Mouse (Mus musculus): Measurements from ENCODE around the gene Tprkb. TPM values are rescaled to one million over a fixed set of nuclear protein-coding genes. Genes with fewer than 3 reads are reported as not detected.
"Not testable (repeated sequence)": the region's sequence is repeated elsewhere in the genome, so short reads cannot be mapped to it uniquely, and the experiment has no call there.

Tprkb gene
- polyA plus RNA-seq, 1 experiment from 2014 or later, result 51.6 TPM

DNA sequence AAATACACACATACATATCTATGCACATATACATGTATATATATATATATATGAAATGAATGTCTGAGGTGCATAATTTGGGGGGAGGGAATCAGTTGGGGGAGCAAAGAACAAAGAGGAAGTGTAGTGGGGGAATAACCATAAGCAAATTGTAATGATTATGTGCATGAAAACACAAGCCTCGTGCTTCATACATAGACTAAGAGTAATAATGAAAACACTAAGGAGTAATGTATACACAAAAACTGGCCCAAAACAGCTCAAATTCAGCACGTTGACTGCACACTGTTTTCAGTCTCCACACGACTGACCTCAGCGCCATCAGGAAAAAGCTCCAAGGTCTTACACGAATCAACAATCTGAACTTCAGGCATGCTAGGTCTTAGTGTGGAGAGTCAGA is 64.6 kb downstream of the Tprkb start:
- WGBS, result 93% methylated on average over 5 of the region's 5 CpGs
- Histone ChIP-seq H3K27ac (ENCODE audit: low read depth, low read length) (no peak overlapping the region), H3K4me2 (ENCODE audit: low read depth, low read length) (no peak overlapping the region), H3K36me3 (ENCODE audit: control insufficient read depth, insufficient read depth, low read length) (no peaks in the 10 kb centered on the region), H3K9ac (replicated peaks; ENCODE audit: low read depth, low read length) (no peak overlapping the region), H3K9me3 (ENCODE audit: control insufficient read depth, low read length) (no peaks in the 10 kb centered on the region), H3K4me1 (ENCODE audit: control insufficient read depth, insufficient read depth, low read length) (no peaks in the 10 kb centered on the region), H3K27me3 (ENCODE audit: control insufficient read depth, insufficient read depth, low read length) (no peaks in the 10 kb centered on the region), H3K4me3 (ENCODE audit: low read depth, low read length) (no peak overlapping the region)
- ATAC-seq (ENCODE audit: low read depth), result no peak

DNA sequence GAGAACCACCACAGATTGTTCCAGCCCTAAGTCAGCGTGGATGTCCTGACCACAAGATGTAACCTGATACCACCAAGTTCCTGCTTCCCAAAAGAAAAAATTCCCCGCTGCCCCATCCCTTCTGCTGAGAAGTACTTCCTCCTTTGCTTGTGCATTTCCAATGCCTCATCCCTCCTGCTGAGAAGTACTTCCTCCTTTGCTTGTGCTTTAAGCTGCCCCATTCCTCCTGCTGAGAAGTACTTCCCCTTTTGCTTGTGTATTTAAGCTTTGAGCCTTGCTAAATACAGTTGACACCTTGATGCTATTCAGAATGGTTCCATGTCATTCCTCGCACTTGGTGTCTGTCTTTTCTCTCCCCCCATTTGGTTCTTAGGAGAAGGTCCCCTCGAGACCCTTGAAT is 67.1 kb downstream of the Tprkb start:
- not testable (repeated sequence) for H3K4me2 ChIP-seq (ENCODE audit: low read depth, low read length); H3K4me3 ChIP-seq (ENCODE audit: low read depth, low read length); H3K9ac ChIP-seq (replicated peaks; ENCODE audit: low read depth, low read length); H3K27me3 ChIP-seq (ENCODE audit: control insufficient read depth, insufficient read depth, low read length); H3K27ac ChIP-seq (ENCODE audit: low read depth, low read length); H3K36me3 ChIP-seq (ENCODE audit: control insufficient read depth, insufficient read depth, low read length); H3K9me3 ChIP-seq (ENCODE audit: control insufficient read depth, low read length); H3K4me1 ChIP-seq (ENCODE audit: control insufficient read depth, insufficient read depth, low read length); ATAC-seq (ENCODE audit: low read depth)
- 85% methylated on average over 4 of the region's 4 CpGs for WGBS

Other genes starting within 250 kb of the Tprkb start
- gene Nat8f7, start 198.7 kb upstream of the Tprkb start, polyA plus RNA-seq (2014; fragmentation: Nextera tagmentation; extraction: Ambion mirVana), result not detected in 2 replicates
- 0.55 and 0.80 TPM in 2 replicates for gene Nat8f3, start 146.1 kb upstream of the Tprkb start, polyA plus RNA-seq (2014; fragmentation: Nextera tagmentation; extraction: Ambion mirVana)
- gene Nat8f6, start 90.9 kb upstream of the Tprkb start, polyA plus RNA-seq (2014; fragmentation: Nextera tagmentation; extraction: Ambion mirVana), result not detected in 2 replicates
- not detected in 2 replicates for gene Nat8f5, start 90.9 kb upstream of the Tprkb start, polyA plus RNA-seq (2014; fragmentation: Nextera tagmentation; extraction: Ambion mirVana)
- gene Nat8, start 79.8 kb upstream of the Tprkb start, polyA plus RNA-seq (2014; fragmentation: Nextera tagmentation; extraction: Ambion mirVana), result not detected in 2 replicates
- gene Nat8f2, start 42.7 kb upstream of the Tprkb start, polyA plus RNA-seq (2014; fragmentation: Nextera tagmentation; extraction: Ambion mirVana), result not detected in 2 replicates
- gene Nat8f4, start 7.0 kb upstream of the Tprkb start, polyA plus RNA-seq (2014; fragmentation: Nextera tagmentation; extraction: Ambion mirVana), result 4.6 and 5.6 TPM in 2 replicates
- gene Nat8f1, start 3.8 kb downstream of the Tprkb start, polyA plus RNA-seq (2014; fragmentation: Nextera tagmentation; extraction: Ambion mirVana), result 14.1 and 18.1 TPM in 2 replicates
- 69.4 and 82.6 TPM in 2 replicates for gene Dusp11, start 49.8 kb downstream of the Tprkb start, polyA plus RNA-seq (2014; fragmentation: Nextera tagmentation; extraction: Ambion mirVana)
- gene Figla, start 104.3 kb downstream of the Tprkb start, polyA plus RNA-seq (2014; fragmentation: Nextera tagmentation; extraction: Ambion mirVana), result not detected in 2 replicates
- 94.7 and 111 TPM in 2 replicates for gene Add2, start 116.8 kb downstream of the Tprkb start, polyA plus RNA-seq (2014; fragmentation: Nextera tagmentation; extraction: Ambion mirVana)

All from neural tube, embryonic 14.5 days (tissue).